Mouse (Mus musculus): ENCODE data around the gene Rrp12. TPM values are rescaled to one million over a fixed set of nuclear protein-coding genes. Genes with fewer than 3 reads are reported as not detected.

Rrp12 gene
- polyA plus RNA-seq, 1 experiment from 2014 or later: 2.9 TPM

DNA sequence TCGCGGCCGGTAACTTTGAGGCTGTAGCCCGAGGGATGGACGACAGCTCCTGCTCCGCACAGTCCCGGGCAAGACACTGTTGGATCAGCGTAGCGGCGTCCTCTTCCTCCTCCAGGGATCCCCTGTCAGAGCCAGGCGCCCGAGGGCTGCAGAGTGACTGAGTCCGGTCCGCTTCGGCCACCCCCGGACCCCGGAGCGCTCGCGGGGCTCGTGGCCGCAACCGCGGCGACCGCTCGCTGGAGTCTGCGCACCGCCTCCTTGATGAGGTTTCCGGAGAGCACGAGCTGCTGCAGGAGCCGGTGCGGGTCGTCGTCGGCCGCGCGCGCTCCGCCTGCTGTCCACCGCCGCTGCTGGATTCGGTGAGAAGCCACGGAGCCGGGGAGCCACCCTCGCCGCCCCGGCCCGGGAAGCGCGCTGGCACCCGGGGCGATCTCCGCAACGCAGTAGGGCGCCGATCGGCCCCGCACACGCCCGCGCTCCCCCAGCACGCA, 48.8 kb downstream of the Rrp12 start:
- Histone ChIP-seq H3K27ac (ENCODE audit: low read length) (peak overlapping the region; percentile 94), H3K4me1 (ENCODE audit: insufficient read depth, low read depth, low read length) (peaks cover 4% of the 10 kb centered on the region; the same call in 1 of the 2 replicates), H3K36me3 (ENCODE audit: insufficient read depth, low read length) (no peaks in the 10 kb centered on the region), H3K27me3 (replicated peaks; ENCODE audit: insufficient read depth, low read length) (no peaks in the 10 kb centered on the region), H3K4me3 (ENCODE audit: low read depth, low read length) (peak overlapping the region; percentile 79), H3K4me2 (replicated peaks; ENCODE audit: low read depth, low read length) (peak overlapping the region; percentile 97), H3K9ac (replicated peaks; ENCODE audit: low read depth) (peak overlapping the region; percentile 78), H3K9me3 (ENCODE audit: low read length) (no peaks in the 10 kb centered on the region)
- ATAC-seq (peak; percentile 8), DNase-seq (ENCODE audit: low spot score) (peak; percentile 32)
- under 1% methylated on average over 50 of the region's 64 CpGs for WGBS
- peak; percentile 2; the same call in 1 of the 2 replicates for TF ChIP-seq CTCF (IDR thresholded peaks at IDR 0.05)
- no peak for TF ChIP-seq EP300 (IDR thresholded peaks at IDR 0.05)

- Histone ChIP-seq H3K4me2 (replicated peaks; ENCODE audit: low read depth, low read length) (peak overlapping the region; percentile 97), H3K36me3 (ENCODE audit: insufficient read depth, low read length) (no peaks in the 10 kb centered on the region), H3K9ac (replicated peaks; ENCODE audit: low read depth) (peak overlapping the region; percentile 78; the same call in 1 of the 2 replicates), H3K9me3 (ENCODE audit: low read length) (no peaks in the 10 kb centered on the region), H3K4me1 (ENCODE audit: insufficient read depth, low read depth, low read length) (peaks cover 4% of the 10 kb centered on the region; the same call in 1 of the 2 replicates), H3K4me3 (ENCODE audit: low read depth, low read length) (peak overlapping the region; percentile 79), H3K27me3 (replicated peaks; ENCODE audit: insufficient read depth, low read length) (no peaks in the 10 kb centered on the region), H3K27ac (ENCODE audit: low read length) (peak overlapping the region; percentile 94)
- ATAC-seq (no peak), DNase-seq (ENCODE audit: low spot score) (peak; percentile 16)
- 9% methylated on average over 21 of the region's 21 CpGs for WGBS
- TF ChIP-seq EP300 (IDR thresholded peaks at IDR 0.05) (no peak), CTCF (IDR thresholded peaks at IDR 0.05) (peak; percentile 38)
Observed at GRCm38 (mm10) chr19:41846366-41847090, 49.4 kb downstream of the Rrp12 start.

DNA sequence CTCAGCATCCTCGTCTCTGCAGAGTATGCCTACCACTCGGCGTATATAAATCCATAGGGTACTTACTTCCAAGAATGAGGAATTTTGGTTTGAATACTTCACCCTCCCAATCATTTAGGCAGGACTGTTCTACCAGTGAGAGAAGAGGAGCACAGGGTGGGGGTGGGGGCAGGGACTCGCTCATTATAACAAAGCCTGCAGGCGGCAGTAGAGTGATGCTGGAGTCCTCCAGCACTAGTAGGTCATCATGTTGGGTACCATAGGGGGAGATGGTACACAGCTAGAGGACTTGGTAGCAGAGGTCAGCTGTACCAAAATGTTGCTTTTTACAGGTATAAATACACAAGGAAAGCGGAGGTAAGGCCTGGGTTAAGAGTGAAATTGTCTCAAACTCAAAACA, 51.6 kb downstream of the Rrp12 start:
- 83% methylated on average over 6 of the region's 6 CpGs for WGBS
- Histone ChIP-seq H3K4me1 (ENCODE audit: insufficient read depth, low read depth, low read length) (peaks cover 4% of the 10 kb centered on the region; the same call in 1 of the 2 replicates), H3K27ac (ENCODE audit: low read length) (no peak overlapping the region), H3K9me3 (ENCODE audit: low read length) (no peaks in the 10 kb centered on the region), H3K36me3 (ENCODE audit: insufficient read depth, low read length) (no peaks in the 10 kb centered on the region), H3K27me3 (replicated peaks; ENCODE audit: insufficient read depth, low read length) (no peaks in the 10 kb centered on the region), H3K4me2 (replicated peaks; ENCODE audit: low read depth, low read length) (no peak overlapping the region), H3K4me3 (ENCODE audit: low read depth, low read length) (no peak overlapping the region), H3K9ac (replicated peaks; ENCODE audit: low read depth) (no peak overlapping the region)
- no peak for DNase-seq (ENCODE audit: low spot score)
- no peak for ATAC-seq
- TF ChIP-seq CTCF (IDR thresholded peaks at IDR 0.05) (peak; percentile 45), EP300 (IDR thresholded peaks at IDR 0.05) (no peak)

GRCm38 (mm10) chr19:41842706-41843105, 53.3 kb downstream of the Rrp12 start:
- no peaks in the 10 kb centered on the region for H3K36me3 ChIP-seq (ENCODE audit: insufficient read depth, low read length)
- ATAC-seq: no peak
- H3K4me1 ChIP-seq (ENCODE audit: insufficient read depth, low read depth, low read length): peaks cover 4% of the 10 kb centered on the region; the same call in 1 of the 2 replicates
- DNase-seq (ENCODE audit: low spot score): no peak
- no peaks in the 10 kb centered on the region for H3K9me3 ChIP-seq (ENCODE audit: low read length)
- H3K4me3 ChIP-seq (ENCODE audit: low read depth, low read length): no peak overlapping the region
- no peak overlapping the region for H3K4me2 ChIP-seq (replicated peaks; ENCODE audit: low read depth, low read length)
- H3K27me3 ChIP-seq (replicated peaks; ENCODE audit: insufficient read depth, low read length): no peaks in the 10 kb centered on the region
- no peak overlapping the region for H3K9ac ChIP-seq (replicated peaks; ENCODE audit: low read depth)
- TF ChIP-seq EP300 (IDR thresholded peaks at IDR 0.05) (no peak), CTCF (IDR thresholded peaks at IDR 0.05) (no peak)
- H3K27ac ChIP-seq (ENCODE audit: low read length): no peak overlapping the region
- WGBS: 85% methylated on average over 4 of the region's 4 CpGs

DNA sequence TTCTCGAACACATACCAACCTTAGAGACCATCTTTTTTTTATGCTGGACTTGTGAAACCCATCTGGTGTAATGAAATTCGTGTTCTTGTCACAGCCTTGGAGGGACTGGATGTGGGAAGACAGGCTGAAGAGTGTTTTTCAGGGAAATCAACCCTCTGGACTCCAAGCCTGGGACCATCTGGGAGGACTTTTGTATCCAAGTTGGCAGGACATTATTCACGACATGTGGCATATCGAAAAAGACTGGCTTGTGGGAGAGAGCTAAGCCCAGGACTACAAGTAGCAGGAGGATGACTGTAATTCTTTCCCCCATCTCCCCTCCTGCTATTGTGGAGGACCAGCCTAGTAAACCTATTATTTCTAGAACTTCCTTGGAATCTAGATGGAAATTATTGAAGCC, 53.8 kb downstream of the Rrp12 start:
- H3K4me2 ChIP-seq (replicated peaks; ENCODE audit: low read depth, low read length): no peak overlapping the region
- H3K9me3 ChIP-seq (ENCODE audit: low read length): no peaks in the 10 kb centered on the region
- 77% methylated on average over 4 of the region's 4 CpGs for WGBS
- H3K36me3 ChIP-seq (ENCODE audit: insufficient read depth, low read length): no peaks in the 10 kb centered on the region
- no peak for DNase-seq (ENCODE audit: low spot score)
- no peak for TF ChIP-seq CTCF (IDR thresholded peaks at IDR 0.05)
- TF ChIP-seq EP300 (IDR thresholded peaks at IDR 0.05): no peak
- no peak for ATAC-seq
- H3K27ac ChIP-seq (ENCODE audit: low read length): no peak overlapping the region
- H3K9ac ChIP-seq (replicated peaks; ENCODE audit: low read depth): no peak overlapping the region
- no peak overlapping the region for H3K4me3 ChIP-seq (ENCODE audit: low read depth, low read length)
- H3K4me1 ChIP-seq (ENCODE audit: insufficient read depth, low read depth, low read length): peaks cover 4% of the 10 kb centered on the region; the same call in 1 of the 2 replicates
- H3K27me3 ChIP-seq (replicated peaks; ENCODE audit: insufficient read depth, low read length): no peaks in the 10 kb centered on the region

DNA sequence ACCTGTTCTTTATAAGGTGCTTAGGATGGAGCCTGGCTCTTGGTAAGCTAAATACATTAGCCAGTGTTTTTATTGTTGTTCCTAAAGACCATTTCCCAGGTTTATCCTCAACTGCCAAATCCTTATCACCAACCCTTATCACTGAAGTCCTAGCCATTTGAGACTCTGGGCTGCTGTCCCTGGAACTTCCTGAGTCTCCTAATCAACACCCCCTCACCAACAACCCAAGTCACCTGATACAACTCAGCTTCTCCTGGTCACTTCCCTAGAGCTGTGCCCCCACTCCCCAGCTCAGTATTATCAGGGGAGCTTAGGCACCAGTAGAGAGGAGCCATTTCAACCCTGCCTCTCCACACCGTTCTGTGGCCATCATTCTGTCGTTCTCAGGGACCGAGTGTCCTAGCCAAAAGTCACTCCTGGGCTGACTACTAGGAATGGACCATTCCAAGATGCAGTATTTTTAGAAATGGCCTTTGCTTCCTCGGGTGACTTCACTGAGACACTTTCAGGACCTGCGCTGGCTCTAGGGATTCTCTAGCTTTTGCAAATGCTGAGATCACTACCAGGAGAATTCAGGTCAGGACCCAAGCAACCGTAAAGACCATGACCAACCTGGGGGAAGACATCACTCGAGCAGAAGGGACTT, 54.7 kb downstream of the Rrp12 start:
- Histone ChIP-seq H3K36me3 (ENCODE audit: insufficient read depth, low read length) (no peaks in the 10 kb centered on the region), H3K4me1 (ENCODE audit: insufficient read depth, low read depth, low read length) (no peaks in the 10 kb centered on the region), H3K4me2 (replicated peaks; ENCODE audit: low read depth, low read length) (no peak overlapping the region), H3K9me3 (ENCODE audit: low read length) (no peaks in the 10 kb centered on the region), H3K4me3 (ENCODE audit: low read depth, low read length) (no peak overlapping the region), H3K27ac (ENCODE audit: low read length) (no peak overlapping the region), H3K27me3 (replicated peaks; ENCODE audit: insufficient read depth, low read length) (no peaks in the 10 kb centered on the region), H3K9ac (replicated peaks; ENCODE audit: low read depth) (no peak overlapping the region)
- DNase-seq (ENCODE audit: low spot score) (no peak), ATAC-seq (no peak)
- TF ChIP-seq CTCF (IDR thresholded peaks at IDR 0.05) (no peak), EP300 (IDR thresholded peaks at IDR 0.05) (no peak)
- 64% methylated on average over 7 of the region's 7 CpGs for WGBS
